Mouse (Mus musculus) lung, embryonic 14.5 days (tissue): ENCODE data around the gene Tomm5. TPM values are rescaled to one million over a fixed set of nuclear protein-coding genes. Genes with fewer than 3 reads are reported as not detected.
"Not testable (repeated sequence)": the region's sequence is repeated elsewhere in the genome, so short reads cannot be mapped to it uniquely, and the experiment has no call there.

Experiments
- ATAC-seq: fragments of 200-750 bp; cut with Nextera tagmentation; 2 replicates; pipeline ENCODE4 v1.8.0; 2017; ENCODE audit warnings: mild to moderate bottlenecking, moderate TSS enrichment, moderate library complexity; ENCODE audit not compliant: insufficient read depth
- DNase-seq: peaks from one replicate; pipeline ENCODE4 v3.0.0-alpha.2; 2015
- H3K27ac ChIP-seq: fragments of 300-500 bp; sonication (generic); 2 replicates; pipeline ENCODE4 v1.5.1; 2014; ENCODE audit warnings: low read depth, mild to moderate bottlenecking, moderate library complexity
- H3K27me3 ChIP-seq: fragments of 300-500 bp; sonication (generic); 2 replicates; pipeline ENCODE4 v1.6.1; 2014; ENCODE audit warnings: low read length, control low read depth; ENCODE audit not compliant: insufficient read depth
- H3K36me3 ChIP-seq: fragments of 300-500 bp; sonication (generic); 2 replicates; pipeline ENCODE4 v1.6.1; 2014; ENCODE audit warnings: control low read depth; ENCODE audit not compliant: insufficient read depth
- H3K4me1 ChIP-seq: fragments of 300-500 bp; sonication (generic); 2 replicates; pipeline ENCODE4 v1.6.1; 2014; ENCODE audit warnings: antibody characterized with exemption, control low read depth; ENCODE audit not compliant: insufficient read depth
- H3K4me2 ChIP-seq: fragments of 300-500 bp; sonication (generic); 2 replicates; pipeline ENCODE4 v1.6.1; 2014; ENCODE audit warnings: mild to moderate bottlenecking
- H3K4me3 ChIP-seq: fragments of 300-500 bp; sonication (generic); 2 replicates; pipeline ENCODE4 v1.5.1; 2014; ENCODE audit warnings: low read depth, low read length
- H3K9ac ChIP-seq: fragments of 300-500 bp; sonication (generic); 2 replicates; pipeline ENCODE4 v1.6.1; 2014
- H3K9me3 ChIP-seq: fragments of 300-500 bp; sonication (generic); 2 replicates; pipeline ENCODE4 v1.6.1; 2016; ENCODE audit warnings: low read depth, low read length, control low read depth
- CTCF ChIP-seq: IDR thresholded peaks from 2 replicates; pipeline ENCODE4 v1.5.1; 2016; ENCODE audit warnings: antibody characterized with exemption, low read depth
- WGBS: fragments of 180-500 bp; shearing (Covaris S2); extraction: QIAGEN DNeasy Blood & Tissue Kit; methylation state at CpG from one replicate; pipeline ENCODE4 v1.1.7; 2014; 5-methylcytosine and 5-hydroxymethylcytosine counted together
- polyA plus RNA-seq: library from polyadenylated mRNA; unstranded; fragments of >200 nt; fragmentation: Nextera tagmentation; extraction: Ambion mirVana; gene quantifications from 2 replicates; pipeline ENCODE4 v1.2.1, GENCODE M21; 2014

The Tomm5 gene
- polyA plus RNA-seq, 1 experiment from 2014 or later = 213 TPM

DNA sequence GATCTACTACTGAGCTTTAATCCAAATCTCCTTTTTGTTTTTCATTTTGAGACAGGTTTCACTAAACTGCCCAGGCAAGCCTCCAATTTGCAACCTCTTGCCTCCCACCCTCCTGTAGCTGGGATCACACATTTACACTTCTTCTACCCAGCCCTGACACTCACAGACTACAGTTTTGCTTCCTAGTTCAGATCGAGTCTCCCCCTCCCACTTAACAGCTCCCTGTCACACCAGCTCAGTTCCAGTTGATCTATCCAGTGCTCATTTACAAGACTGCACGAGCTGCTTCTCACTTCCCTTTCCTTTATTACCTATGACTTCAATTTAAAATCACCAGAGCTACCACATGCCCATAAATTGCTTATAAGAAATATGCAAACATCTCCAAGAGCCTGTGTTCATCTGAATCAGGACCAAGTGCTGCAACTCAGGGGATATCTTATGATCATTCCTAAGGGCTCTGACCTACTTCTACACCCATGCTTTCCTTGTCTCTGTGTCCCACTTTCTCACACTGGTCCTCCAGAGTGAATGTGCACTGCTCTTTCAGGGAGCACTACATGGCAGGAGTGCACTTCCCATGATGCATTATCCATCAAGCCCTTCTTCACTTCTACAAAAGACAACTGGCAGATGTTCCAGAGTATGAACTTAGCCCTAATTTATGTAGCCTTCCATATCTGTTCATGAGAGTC, 41.7 kb downstream of the Tomm5 start:
- TF ChIP-seq CTCF = no peak
- Histone ChIP-seq H3K4me1 (no peaks in the 10 kb centered on the region), H3K27ac (no peak overlapping the region), H3K4me3 (no peak overlapping the region), H3K27me3 (no peaks in the 10 kb centered on the region), H3K9ac (no peak overlapping the region), H3K9me3 (no peaks in the 10 kb centered on the region), H3K4me2 (no peak overlapping the region), H3K36me3 (peaks cover 13% of the 10 kb centered on the region; the same call in 1 of the 2 replicates)
- DNase-seq (no peak), ATAC-seq (no peak)
- 40% methylated on average over 2 of the region's 2 CpGs for WGBS

DNA sequence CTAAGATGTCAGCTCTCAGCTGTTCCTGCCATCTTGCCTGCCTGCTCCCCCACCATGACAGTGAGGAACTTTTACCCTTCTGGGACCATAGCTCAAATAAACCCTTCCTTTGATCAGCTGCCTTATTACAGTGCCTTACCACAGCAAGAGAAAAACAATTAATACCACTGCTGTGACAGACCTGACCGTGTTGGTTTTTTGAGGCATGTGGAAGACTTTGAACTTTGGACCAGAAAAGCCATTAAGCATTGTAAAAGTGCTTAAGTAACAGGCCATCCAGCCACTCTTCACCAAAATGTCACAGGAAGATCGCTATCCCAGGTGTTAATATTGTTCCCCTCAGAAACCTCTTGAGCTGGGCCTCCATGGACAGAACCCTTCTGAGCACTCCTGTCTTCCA, 43.3 kb downstream of the Tomm5 start:
- Histone ChIP-seq H3K9me3 (no peaks in the 10 kb centered on the region), H3K4me2 (no peak overlapping the region), H3K27ac (no peak overlapping the region), H3K9ac (no peak overlapping the region), H3K4me1 (no peaks in the 10 kb centered on the region), H3K4me3 (no peak overlapping the region), H3K27me3 (no peaks in the 10 kb centered on the region), H3K36me3 (peaks cover 18% of the 10 kb centered on the region; the same call in 1 of the 2 replicates)
- DNase-seq (no peak), ATAC-seq (no peak)
- 81% methylated on average over 2 of the region's 2 CpGs for WGBS
- no peak for TF ChIP-seq CTCF

DNA sequence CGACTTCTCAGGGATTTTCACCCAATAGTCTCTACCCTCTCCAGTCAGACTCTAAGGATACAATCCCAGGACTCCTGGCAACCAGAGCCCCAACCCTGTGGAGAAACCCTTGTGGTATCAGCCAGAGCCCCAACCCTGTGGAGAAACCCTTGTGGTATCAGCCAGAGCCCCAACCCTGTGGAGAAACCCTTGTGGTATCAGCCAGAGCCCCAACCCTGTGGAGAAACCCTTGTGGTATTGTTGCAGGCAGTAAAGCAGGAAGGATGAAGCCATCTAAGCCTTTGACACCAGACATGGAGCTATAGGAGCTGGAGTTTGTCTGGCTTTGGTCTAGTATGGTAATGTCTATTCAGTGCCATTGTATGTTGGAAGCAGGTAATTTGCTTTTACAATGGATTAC, 44.1 kb downstream of the Tomm5 start:
- not testable (repeated sequence) for H3K4me3 ChIP-seq, H3K27ac ChIP-seq, H3K9me3 ChIP-seq, H3K4me2 ChIP-seq, ATAC-seq, DNase-seq, H3K27me3 ChIP-seq, H3K4me1 ChIP-seq, H3K9ac ChIP-seq
- 71% methylated on average over 1 of the region's 1 CpGs for WGBS
- peaks cover 25% of the 10 kb centered on the region; the same call in 1 of the 2 replicates for H3K36me3 ChIP-seq

DNA sequence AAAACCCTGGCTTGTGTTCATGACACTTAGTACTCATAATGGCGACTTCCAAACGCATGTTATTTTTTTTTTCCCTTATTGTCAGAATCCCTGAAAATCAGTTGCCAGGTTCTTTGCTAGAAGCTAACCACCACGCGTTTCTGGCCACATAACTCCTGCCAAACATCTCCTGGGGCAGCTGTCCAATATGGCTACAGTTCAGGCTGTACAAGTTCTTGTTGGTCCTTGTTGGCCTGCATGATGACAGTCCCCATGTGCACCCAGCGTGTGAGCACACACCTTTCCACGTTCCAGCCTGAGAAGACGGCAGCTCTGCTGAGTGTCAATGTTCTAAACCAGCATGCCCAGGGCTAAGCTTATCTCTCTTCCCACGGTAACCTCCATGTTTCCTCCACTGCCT, 52.5 kb downstream of the Tomm5 start:
- H3K36me3 ChIP-seq = peaks cover 29% of the 10 kb centered on the region; the same call in 1 of the 2 replicates
- H3K4me1 ChIP-seq = no peaks in the 10 kb centered on the region
- H3K9ac ChIP-seq = no peak overlapping the region
- H3K27me3 ChIP-seq = no peaks in the 10 kb centered on the region
- H3K27ac ChIP-seq = no peak overlapping the region
- H3K4me2 ChIP-seq = no peak overlapping the region
- ATAC-seq (no peak), DNase-seq (no peak)
- 84% methylated on average over 8 of the region's 8 CpGs for WGBS
- H3K4me3 ChIP-seq = no peak overlapping the region
- no peaks in the 10 kb centered on the region for H3K9me3 ChIP-seq
- no peak for TF ChIP-seq CTCF

Other genes starting within 250 kb of the Tomm5 start
- 46.2 and 50.1 TPM in 2 replicates for gene Grhpr, start 126.7 kb downstream of the Tomm5 start, polyA plus RNA-seq
- gene Zbtb5, start 95.7 kb downstream of the Tomm5 start, polyA plus RNA-seq = 22.2 and 23.7 TPM in 2 replicates
- 40.1 and 43.3 TPM in 2 replicates for gene Polr1e, start 89.5 kb downstream of the Tomm5 start, polyA plus RNA-seq
- 11.6 and 13.3 TPM in 2 replicates for gene Fbxo10, start 23.5 kb downstream of the Tomm5 start, polyA plus RNA-seq
- 0.18 and 0.69 TPM in 2 replicates for gene Frmpd1, start 76.8 kb upstream of the Tomm5 start, polyA plus RNA-seq
- 17.2 and 18.3 TPM in 2 replicates for gene Trmt10b, start 189.0 kb upstream of the Tomm5 start, polyA plus RNA-seq
- 18.8 and 18.9 TPM in 2 replicates for gene Dcaf10, start 234.0 kb upstream of the Tomm5 start, polyA plus RNA-seq
- gene Exosc3, start 234.6 kb upstream of the Tomm5 start, polyA plus RNA-seq = 83.7 and 85.2 TPM in 2 replicates